Mouse (Mus musculus): ENCODE measurements around the gene Ms4a4a. TPM values are rescaled to one million over a fixed set of nuclear protein-coding genes. Genes with fewer than 3 reads are reported as not detected.

Gene Ms4a4a
- total RNA-seq (2014; fragmentation: Nextera tagmentation): not detected in 2 replicates
- not detected in 2 replicates for total RNA-seq (2017)

- no peak for ATAC-seq (replicated peaks; ENCODE audit: low FRiP score, low TSS enrichment, poor library complexity, severe bottlenecking)
Measured at GRCm38 (mm10) chr19:11375273-11375672, at the start of gene Ms4a4a. Gene Ms4a4a (plus strand): TSS chr19:11375523.

DNA sequence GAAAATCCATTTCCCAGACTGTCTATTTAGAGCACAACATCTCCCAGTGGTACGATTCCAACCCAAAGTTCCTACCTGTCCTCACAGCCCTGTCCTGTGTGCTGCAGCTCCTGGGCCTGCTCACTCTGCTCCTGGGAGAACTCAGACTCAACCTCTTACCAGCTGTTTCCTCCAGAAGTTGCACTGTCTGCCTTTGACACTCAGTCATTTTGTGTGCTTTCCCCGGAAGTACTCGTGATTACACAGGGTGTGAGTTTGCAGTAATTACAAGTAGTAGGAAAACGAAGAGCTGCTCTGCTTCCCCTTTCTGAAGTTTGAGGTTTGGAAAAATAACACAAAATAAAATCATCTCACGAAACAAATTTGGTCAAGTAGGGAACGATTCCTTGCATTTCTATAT is 39.4 kb upstream of the Ms4a4a start, which contains the start of gene Ms4a7:
TSS of gene Ms4a7 (minus strand) at position 215 of the 400 bp plus-strand sequence.
- no peak for ATAC-seq (replicated peaks; ENCODE audit: low FRiP score, low TSS enrichment, poor library complexity, severe bottlenecking)

DNA sequence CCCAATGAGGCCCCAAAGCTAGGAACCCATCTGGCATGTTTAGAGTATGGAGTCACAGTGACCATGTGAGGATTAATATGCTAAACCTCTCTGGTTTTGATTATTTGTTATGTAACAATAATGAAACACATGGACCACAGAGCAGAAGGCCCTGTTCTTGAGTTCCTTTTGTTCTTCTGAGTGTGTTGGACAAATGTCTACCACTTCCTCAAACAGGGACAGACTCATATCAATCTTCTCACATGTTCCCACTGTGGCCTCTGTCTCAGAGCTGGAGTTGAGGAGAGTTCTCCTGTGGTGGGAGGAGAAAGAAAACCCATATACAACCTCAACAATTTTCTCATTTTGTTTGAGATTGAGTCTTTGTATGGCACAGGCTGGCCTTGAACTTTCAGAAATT is 32.2 kb upstream of the Ms4a4a start:
- ATAC-seq (replicated peaks; ENCODE audit: low FRiP score, low TSS enrichment, poor library complexity, severe bottlenecking): no peak

- ATAC-seq (replicated peaks; ENCODE audit: low FRiP score, low TSS enrichment, poor library complexity, severe bottlenecking): no peak
Measured at GRCm38 (mm10) chr19:11343992-11344391, 31.3 kb upstream of the Ms4a4a start.

DNA sequence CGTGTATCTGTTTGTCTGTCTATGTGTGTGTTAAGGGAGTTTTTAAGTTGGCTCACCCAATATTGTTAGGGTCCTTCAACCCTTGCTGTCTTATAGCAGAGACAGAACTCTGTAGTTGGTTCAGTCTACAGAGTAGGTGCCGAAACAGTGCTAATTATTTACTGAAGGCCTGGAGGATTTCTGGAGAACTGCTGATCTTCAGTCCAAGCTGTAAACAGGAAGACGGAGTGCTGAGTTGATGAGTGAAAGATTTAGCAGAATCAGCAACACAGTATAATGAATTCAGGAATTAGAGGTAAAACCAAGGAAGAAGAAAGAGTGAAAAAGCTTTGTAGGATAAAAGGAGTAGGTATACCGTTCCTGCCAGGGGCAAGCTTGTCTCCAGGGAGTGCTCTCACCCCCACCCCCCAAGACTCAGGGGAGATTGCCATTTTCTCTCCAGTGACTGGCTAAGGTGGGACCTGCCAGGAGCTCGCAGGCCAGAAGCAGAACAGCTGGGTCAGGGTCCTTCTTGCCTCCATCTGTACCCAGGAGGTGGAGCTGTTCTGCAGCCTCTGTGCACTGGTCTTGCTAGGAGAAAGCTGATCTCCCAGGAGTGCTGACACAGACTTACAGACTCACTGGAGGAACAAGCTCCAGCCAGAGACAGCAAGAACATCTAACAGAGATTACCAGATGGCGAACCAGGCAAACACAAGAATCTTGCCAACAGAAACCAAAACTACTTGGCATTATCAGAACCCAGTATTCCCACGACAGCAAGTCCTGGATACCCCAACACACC is 25.4 kb upstream of the Ms4a4a start:
- no peak for ATAC-seq (replicated peaks; ENCODE audit: low FRiP score, low TSS enrichment, poor library complexity, severe bottlenecking)

GRCm38 (mm10) chr19:11351878-11352277 is 23.4 kb upstream of the Ms4a4a start:
- ATAC-seq (replicated peaks; ENCODE audit: low FRiP score, low TSS enrichment, poor library complexity, severe bottlenecking): no peak

- ATAC-seq (replicated peaks; ENCODE audit: low FRiP score, low TSS enrichment, poor library complexity, severe bottlenecking): no peak
Measured at GRCm38 (mm10) chr19:11355730-11356129, 19.6 kb upstream of the Ms4a4a start.

- no peak for ATAC-seq (replicated peaks; ENCODE audit: low FRiP score, low TSS enrichment, poor library complexity, severe bottlenecking)
Measured at GRCm38 (mm10) chr19:11360106-11360505, 15.2 kb upstream of the Ms4a4a start.

- no peak for ATAC-seq (replicated peaks; ENCODE audit: low FRiP score, low TSS enrichment, poor library complexity, severe bottlenecking)
Measured at GRCm38 (mm10) chr19:11362002-11362401, 13.3 kb upstream of the Ms4a4a start.

DNA sequence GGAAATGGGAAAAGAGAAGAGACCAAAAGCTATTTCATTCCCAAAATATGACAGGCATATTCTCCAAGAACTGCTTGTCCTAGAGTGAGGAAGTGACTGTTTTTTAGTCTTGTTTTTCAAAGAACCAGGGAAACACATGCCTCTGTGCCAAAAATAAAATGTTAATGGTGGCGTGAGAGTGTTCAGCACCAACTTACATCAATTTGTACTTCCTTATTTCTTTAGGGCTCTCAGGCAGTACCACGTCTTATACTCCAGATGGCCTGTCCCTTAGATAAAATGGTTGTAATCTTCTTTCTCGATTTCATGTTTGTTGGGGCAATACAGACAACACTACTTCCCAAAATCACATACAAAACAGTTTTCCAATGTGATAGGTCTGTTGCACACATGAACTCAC is 7.0 kb upstream of the Ms4a4a start:
- ATAC-seq (replicated peaks; ENCODE audit: low FRiP score, low TSS enrichment, poor library complexity, severe bottlenecking): no peak

GRCm38 (mm10) chr19:11371181-11371580 is 4.1 kb upstream of the Ms4a4a start:
- no peak for ATAC-seq (replicated peaks; ENCODE audit: low FRiP score, low TSS enrichment, poor library complexity, severe bottlenecking)

DNA sequence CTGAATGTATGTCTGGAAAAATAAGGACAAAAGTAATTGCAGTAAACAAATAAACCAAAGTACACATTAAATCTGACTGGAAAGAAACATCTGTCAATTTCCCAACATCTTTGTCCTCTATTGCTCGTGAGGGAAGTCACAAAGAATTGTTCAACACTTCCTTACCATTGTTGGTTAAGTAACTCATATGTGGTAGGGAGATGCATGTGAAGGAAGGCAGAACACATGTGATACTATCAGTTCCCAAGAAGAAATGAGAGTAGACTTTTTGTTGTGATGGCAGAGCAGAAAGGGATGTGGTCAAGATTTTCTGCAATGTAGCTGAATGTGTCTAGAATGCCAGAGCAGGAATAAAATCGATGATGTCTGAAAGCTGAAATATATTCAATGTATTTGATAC is 1.1 kb downstream of the Ms4a4a start:
- no peak for ATAC-seq (replicated peaks; ENCODE audit: low FRiP score, low TSS enrichment, poor library complexity, severe bottlenecking)

- no peak for ATAC-seq (replicated peaks; ENCODE audit: low FRiP score, low TSS enrichment, poor library complexity, severe bottlenecking)
Measured at GRCm38 (mm10) chr19:11387109-11387508, 11.8 kb downstream of the Ms4a4a start.

DNA sequence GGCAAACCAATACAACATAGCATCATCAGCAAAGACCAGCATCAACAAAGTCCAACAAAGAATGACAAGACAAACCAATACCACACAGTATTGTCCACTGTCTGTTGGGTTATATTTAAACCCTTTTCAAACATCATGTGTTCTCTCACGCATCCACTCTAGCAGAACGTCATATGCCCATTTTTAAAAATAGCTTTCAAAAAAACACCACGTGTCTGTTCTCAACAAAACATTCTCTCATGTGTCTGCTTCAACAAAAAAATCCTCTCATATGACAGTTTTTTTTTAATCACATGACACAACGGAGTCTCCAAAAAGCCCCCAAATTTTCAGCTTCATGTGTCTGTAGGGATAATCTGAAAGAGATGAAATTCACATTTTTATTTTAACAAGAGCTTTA is 12.4 kb downstream of the Ms4a4a start:
- ATAC-seq (replicated peaks; ENCODE audit: low FRiP score, low TSS enrichment, poor library complexity, severe bottlenecking): no peak

- no peak for ATAC-seq (replicated peaks; ENCODE audit: low FRiP score, low TSS enrichment, poor library complexity, severe bottlenecking)
Measured at GRCm38 (mm10) chr19:11388949-11389348, 13.6 kb downstream of the Ms4a4a start.

DNA sequence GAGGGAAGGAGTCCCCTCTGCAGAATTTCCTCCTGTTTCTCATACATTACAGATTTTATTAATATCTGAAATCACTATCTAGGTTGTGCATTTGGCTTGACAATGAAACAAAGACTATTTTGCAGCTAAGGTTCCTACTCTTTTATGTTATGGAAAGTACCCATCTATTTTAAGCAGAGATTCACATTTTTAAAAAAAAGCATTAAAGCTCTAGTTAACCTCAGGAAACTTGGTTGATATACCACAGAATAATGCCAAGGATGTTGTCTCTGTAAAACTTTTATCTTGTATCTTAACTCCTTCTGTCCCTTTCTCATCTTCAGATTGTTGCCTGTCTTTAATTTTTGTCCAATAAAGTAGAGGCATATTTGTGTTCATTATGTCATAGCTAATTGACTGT is 20.4 kb downstream of the Ms4a4a start:
- ATAC-seq (replicated peaks; ENCODE audit: low FRiP score, low TSS enrichment, poor library complexity, severe bottlenecking): no peak

DNA sequence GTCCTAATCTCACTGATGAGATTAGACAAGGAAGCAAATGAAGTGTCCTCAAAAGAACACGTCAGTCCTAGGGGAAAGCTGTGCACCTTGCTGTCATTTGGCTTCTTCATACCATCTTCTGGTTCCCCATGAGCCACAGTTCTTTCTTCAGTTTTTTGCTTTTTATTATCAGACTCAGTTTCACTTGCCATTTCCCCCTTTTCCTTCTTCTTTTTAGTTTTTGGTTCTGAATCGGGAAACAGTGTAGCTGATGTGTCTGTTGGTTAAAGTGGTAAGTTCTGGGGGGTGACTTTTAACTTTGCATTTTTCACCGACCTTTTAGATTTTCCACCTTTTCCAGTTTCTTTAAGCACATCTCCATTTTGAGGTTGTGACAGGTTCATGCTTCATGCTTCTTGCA is 29.2 kb downstream of the Ms4a4a start, which contains the start of gene Ms4a4c:
TSS of gene Ms4a4c (plus strand) at position 244 of the 400 bp plus-strand sequence.
- ATAC-seq (replicated peaks; ENCODE audit: low FRiP score, low TSS enrichment, poor library complexity, severe bottlenecking): no peak

- no peak for ATAC-seq (replicated peaks; ENCODE audit: low FRiP score, low TSS enrichment, poor library complexity, severe bottlenecking)
Measured at GRCm38 (mm10) chr19:11407428-11407827, 32.1 kb downstream of the Ms4a4a start.

DNA sequence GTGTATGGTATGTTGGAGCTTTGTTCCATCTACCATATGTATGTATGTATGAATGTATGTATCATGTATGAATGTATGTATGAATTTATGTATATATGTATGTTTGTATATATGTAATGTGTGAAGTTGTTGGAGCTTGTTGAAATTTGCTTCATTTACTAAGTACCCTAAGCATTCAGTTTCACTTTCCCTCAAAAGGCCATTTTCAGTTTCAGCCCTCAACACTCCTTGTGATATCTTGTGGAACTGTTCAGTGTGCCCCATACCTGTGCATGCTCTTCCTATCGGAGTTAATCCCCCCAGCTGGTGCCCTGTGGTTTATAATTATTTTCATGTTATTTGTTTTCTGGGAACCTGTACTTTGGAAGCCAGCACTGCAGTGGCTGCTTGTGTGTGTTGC is 33.3 kb downstream of the Ms4a4a start:
- ATAC-seq (replicated peaks; ENCODE audit: low FRiP score, low TSS enrichment, poor library complexity, severe bottlenecking): no peak

DNA sequence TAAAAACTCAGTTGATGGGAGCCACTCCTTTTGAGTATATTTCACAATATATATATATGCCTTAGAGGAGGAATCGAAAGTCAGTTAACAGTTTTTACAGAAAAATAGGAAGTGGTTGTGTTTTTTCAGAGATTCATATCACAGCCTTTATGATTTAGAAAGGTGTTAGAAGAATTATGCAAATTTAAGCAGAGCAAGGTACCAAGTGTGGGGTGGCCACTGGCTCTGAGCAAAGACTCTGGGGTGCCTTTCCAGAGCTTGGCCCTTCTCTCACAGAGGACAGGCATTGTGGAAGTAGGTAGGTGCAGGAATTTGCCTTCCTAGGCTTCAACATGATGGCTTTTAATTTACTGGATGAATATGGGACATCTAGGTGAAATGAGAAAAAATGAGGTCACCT is 36.3 kb downstream of the Ms4a4a start:
- no peak for ATAC-seq (replicated peaks; ENCODE audit: low FRiP score, low TSS enrichment, poor library complexity, severe bottlenecking)

GRCm38 (mm10) chr19:11414084-11414483 is 38.8 kb downstream of the Ms4a4a start:
- ATAC-seq (replicated peaks; ENCODE audit: low FRiP score, low TSS enrichment, poor library complexity, severe bottlenecking): no peak

All from megakaryocyte-erythroid progenitor cell, adult 5-6 weeks (primary cell).